Mouse (Mus musculus) lung, postnatal 25 days (tissue): Measurements from ENCODE around the gene Hist1h2af.
A peak's percentile ranks its signal among the peaks of the same experiment; 100 is the strongest.

Experiments used
- DNase-seq: peaks from one replicate; pipeline ENCODE4 v3.0.0; 2022; ENCODE audit warnings: low spot score

Gene Hist1h2af

GRCm38 (mm10) chr13:23576906-23577639 is 43.4 kb downstream of the Hist1h2af start:
- no peak for DNase-seq

DNA sequence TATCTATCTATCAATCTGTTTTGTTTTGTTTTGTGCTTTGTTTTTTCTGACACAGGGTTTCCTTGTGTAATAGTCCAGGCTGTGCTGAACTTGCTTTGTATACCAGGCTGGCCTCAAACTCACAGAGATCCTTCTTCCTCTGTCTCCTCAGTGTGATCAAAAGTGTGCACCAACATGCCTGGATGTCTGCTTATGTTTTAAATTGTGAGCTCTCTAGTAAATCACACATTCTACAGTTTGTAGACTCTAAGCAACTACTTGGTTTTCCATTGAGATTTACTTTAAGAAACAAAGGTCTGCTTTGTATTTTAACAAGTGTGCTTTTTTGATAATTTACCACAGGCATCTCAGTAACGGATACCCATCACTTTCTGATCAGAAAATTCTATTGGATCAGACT is 44.1 kb downstream of the Hist1h2af start:
- no peak for DNase-seq

DNA sequence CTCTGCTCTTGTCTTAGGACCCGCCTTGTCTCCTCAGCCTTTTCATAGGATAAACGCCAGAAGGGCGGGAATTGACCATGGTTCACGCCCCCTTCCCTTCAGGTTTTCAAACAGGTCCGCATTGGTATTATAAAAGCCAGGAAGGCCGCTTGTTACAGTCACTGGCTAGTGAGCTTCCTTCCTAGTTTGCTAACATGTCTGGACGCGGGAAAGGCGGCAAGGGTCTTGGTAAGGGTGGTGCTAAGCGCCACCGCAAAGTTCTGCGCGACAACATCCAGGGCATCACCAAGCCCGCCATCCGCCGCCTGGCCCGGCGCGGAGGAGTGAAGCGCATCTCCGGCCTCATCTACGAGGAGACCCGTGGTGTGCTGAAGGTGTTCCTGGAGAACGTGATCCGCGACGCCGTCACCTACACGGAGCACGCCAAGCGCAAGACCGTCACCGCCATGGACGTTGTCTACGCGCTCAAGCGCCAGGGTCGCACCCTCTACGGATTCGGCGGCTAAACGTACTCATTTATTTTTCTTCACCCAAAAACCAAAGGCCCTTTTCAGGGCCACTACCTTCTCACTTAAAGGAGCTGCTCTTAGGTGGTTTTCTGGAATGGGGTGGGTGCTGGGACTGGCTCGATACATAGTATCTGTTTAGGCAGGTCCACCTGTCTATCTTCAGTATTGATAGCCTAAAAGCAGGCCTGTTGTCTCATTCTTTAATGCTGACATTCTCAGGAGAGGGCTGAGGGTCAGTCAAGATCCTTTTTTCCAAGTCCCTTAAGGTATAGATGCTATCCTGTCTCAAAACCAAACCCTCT is 47.9 kb downstream of the Hist1h2af start, which contains the start of gene Hist1h4d:
Gene Hist1h4d (plus strand): TSS at position 191 of the 811 bp plus-strand sequence.
- DNase-seq, result peak; percentile 99

DNA sequence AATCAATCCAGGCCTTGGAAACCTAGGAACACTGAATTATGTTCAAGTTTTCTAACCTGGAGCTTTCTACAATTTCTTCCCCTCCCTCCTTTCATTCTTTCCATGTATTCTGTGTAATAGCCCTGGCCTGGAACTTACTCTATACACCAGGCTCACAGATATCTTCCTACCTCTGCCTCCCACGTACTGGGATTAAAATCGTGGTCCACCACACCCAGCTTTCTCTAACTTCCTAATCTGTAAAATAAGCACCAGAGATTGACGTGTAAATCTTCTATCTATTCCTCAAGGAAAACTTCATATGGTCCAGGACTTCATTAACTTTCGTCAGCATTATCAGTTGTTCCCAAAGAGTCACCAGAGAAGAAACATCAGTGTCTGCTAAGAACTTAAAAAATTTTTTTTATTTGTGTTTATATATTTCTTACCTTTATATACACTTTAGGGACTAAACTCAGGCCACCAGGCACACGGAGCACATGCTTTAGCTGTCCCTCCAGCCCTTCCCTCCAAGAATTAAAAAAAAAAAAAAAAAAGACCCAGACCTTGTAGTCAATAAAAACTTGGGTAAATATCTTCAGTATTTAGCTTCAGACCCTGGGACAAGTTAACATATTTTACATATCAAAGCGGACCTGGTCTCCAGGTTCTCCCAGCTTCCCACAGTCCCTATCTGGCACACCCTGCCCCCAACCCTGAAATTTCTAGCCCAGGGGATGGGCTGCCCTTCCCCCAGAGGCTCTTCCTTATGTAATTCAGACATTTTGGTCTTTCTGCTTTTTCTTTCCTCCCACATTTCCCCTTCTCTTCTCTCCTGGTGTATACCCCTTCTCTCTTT is 48.7 kb downstream of the Hist1h2af start:
- no peak for DNase-seq

- no peak for DNase-seq
Observed at GRCm38 (mm10) chr13:23583387-23584068, 49.8 kb downstream of the Hist1h2af start.
